Mouse (Mus musculus): ENCODE results near the gene Lgals3bp. TPM values are rescaled to one million over a fixed set of nuclear protein-coding genes. Genes with fewer than 3 reads are reported as not detected.
A peak's percentile ranks its signal among the peaks of the same experiment; 100 is the strongest.

Gene Lgals3bp
- polyA plus RNA-seq, 1 experiment, result 7.0 TPM

- DNase-seq (ENCODE audit: low read depth), result no peak
- TF ChIP-seq CTCF (IDR thresholded peaks at IDR 0.05; ENCODE audit: borderline replicate concordance, extremely low read depth, insufficient read depth, insufficient read length), result no peak
- no peak for TF ChIP-seq POLR2A (IDR thresholded peaks at IDR 0.05; ENCODE audit: borderline replicate concordance, extremely low read depth, insufficient read depth, insufficient read length, poor library complexity, severe bottlenecking)
These were observed 46.3 kb downstream of the Lgals3bp start, which contains the start of gene Timp2 for GRCm38 (mm10) chr11:118355640-118356039. Timp2 (minus strand) TSS chr11:118355740.

DNA sequence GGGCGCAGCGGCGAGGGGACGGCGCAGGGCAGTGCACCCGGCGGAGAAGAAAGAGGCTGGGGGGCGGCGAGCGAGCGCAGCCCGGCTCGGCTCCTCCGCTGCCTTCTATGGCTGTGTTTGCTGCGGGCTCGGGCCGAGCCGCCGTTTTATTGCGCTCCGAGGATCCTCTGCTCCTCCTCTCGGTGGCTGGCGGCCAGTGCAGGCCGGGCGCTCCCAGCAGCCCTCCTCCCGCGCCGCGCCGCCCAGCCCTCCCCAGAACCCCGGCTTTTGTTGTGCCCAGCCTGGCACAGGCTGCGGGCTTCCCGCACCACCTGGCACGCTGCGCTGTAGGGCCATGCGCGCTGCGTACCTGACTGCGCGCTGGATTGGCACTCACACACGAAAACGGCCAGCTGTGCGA, 46.7 kb downstream of the Lgals3bp start:
- peak; percentile 96 for DNase-seq (ENCODE audit: low read depth)
- TF ChIP-seq POLR2A (IDR thresholded peaks at IDR 0.05; ENCODE audit: borderline replicate concordance, extremely low read depth, insufficient read depth, insufficient read length, poor library complexity, severe bottlenecking), result peak; percentile 91
- TF ChIP-seq CTCF (IDR thresholded peaks at IDR 0.05; ENCODE audit: borderline replicate concordance, extremely low read depth, insufficient read depth, insufficient read length), result peak; percentile 70

- no peak for TF ChIP-seq POLR2A (IDR thresholded peaks at IDR 0.05; ENCODE audit: borderline replicate concordance, extremely low read depth, insufficient read depth, insufficient read length, poor library complexity, severe bottlenecking)
- TF ChIP-seq CTCF (IDR thresholded peaks at IDR 0.05; ENCODE audit: borderline replicate concordance, extremely low read depth, insufficient read depth, insufficient read length), result no peak
- peak; percentile 58 for DNase-seq (ENCODE audit: low read depth)
These were observed 47.2 kb downstream of the Lgals3bp start for GRCm38 (mm10) chr11:118354636-118355191.

DNA sequence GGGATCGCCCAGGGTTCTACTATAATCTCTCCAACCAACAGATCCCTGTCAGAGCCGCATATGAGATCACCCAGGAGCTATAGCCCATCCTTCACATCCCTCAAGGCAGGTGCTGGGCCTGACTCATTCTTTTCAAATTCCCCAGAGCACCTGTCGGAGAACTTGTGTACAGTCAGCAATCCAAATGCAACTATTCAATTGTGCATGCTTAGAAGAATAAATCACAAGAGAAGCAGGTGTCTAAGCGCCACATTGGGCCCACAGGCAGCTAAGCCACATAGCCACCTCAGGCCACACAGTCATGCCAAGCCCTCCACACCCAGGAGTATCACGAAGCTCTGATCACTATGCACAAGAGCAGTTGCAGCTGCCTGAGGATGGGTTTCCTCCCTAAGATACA, 52.4 kb downstream of the Lgals3bp start:
- no peak for DNase-seq (ENCODE audit: low read depth)
- no peak for TF ChIP-seq CTCF (IDR thresholded peaks at IDR 0.05; ENCODE audit: borderline replicate concordance, extremely low read depth, insufficient read depth, insufficient read length)
- no peak for TF ChIP-seq POLR2A (IDR thresholded peaks at IDR 0.05; ENCODE audit: borderline replicate concordance, extremely low read depth, insufficient read depth, insufficient read length, poor library complexity, severe bottlenecking)

- TF ChIP-seq CTCF (IDR thresholded peaks at IDR 0.05; ENCODE audit: borderline replicate concordance, extremely low read depth, insufficient read depth, insufficient read length) (no peak), POLR2A (IDR thresholded peaks at IDR 0.05; ENCODE audit: borderline replicate concordance, extremely low read depth, insufficient read depth, insufficient read length, poor library complexity, severe bottlenecking) (no peak)
- no peak for DNase-seq (ENCODE audit: low read depth)
These were observed 53.0 kb downstream of the Lgals3bp start for GRCm38 (mm10) chr11:118348877-118349276.

DNA sequence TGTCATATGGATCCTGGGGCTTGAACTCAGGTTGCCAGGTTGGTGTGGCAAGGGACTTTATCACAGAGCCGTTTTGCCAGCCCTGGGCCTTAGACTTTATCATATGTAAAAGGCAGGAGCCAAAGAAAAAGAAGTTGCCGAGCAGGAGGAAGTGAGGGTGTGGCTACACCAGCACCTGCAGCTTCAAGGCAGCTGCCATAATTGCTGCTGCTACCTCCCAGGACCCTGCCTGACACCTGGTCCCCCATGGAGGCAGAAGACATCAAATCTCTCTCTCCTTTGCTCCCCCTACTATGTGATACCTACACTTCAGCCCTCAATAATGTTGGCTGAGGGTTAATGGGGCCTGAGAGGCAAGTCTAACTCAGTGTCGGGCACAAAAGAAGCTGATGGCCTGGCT, 53.5 kb downstream of the Lgals3bp start:
- TF ChIP-seq POLR2A (IDR thresholded peaks at IDR 0.05; ENCODE audit: borderline replicate concordance, extremely low read depth, insufficient read depth, insufficient read length, poor library complexity, severe bottlenecking), result no peak
- TF ChIP-seq CTCF (IDR thresholded peaks at IDR 0.05; ENCODE audit: borderline replicate concordance, extremely low read depth, insufficient read depth, insufficient read length), result no peak
- no peak for DNase-seq (ENCODE audit: low read depth)

GRCm38 (mm10) chr11:118347911-118348310, 54.0 kb downstream of the Lgals3bp start:
- no peak for TF ChIP-seq CTCF (IDR thresholded peaks at IDR 0.05; ENCODE audit: borderline replicate concordance, extremely low read depth, insufficient read depth, insufficient read length)
- TF ChIP-seq POLR2A (IDR thresholded peaks at IDR 0.05; ENCODE audit: borderline replicate concordance, extremely low read depth, insufficient read depth, insufficient read length, poor library complexity, severe bottlenecking), result no peak
- DNase-seq (ENCODE audit: low read depth), result no peak

DNA sequence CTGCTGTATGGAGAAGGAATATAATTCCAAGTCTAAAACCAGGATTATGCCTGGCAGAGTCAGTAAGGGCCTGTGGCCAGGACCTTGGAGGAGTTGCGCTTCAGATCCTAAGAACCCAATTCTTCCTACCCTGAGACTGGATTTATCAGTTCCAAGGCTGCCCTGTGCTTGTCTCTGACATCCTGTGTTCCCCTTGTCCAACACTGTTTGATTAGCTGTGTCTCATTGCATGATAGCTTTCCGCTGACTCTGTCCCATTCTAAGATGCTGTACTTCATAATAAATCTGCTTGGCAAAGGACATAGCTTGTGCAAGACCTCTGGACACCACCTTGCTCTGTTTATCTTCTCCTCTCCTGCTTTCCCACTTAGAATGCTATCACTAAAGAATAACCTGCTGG, 54.5 kb downstream of the Lgals3bp start:
- TF ChIP-seq POLR2A (IDR thresholded peaks at IDR 0.05; ENCODE audit: borderline replicate concordance, extremely low read depth, insufficient read depth, insufficient read length, poor library complexity, severe bottlenecking) (no peak), CTCF (IDR thresholded peaks at IDR 0.05; ENCODE audit: borderline replicate concordance, extremely low read depth, insufficient read depth, insufficient read length) (no peak)
- no peak for DNase-seq (ENCODE audit: low read depth)

- TF ChIP-seq CTCF (IDR thresholded peaks at IDR 0.05; ENCODE audit: borderline replicate concordance, extremely low read depth, insufficient read depth, insufficient read length), result no peak; the same call in 1 of the 2 replicates
- DNase-seq (ENCODE audit: low read depth), result peak; percentile 39
These were observed 55.3 kb downstream of the Lgals3bp start for GRCm38 (mm10) chr11:118346395-118347096.

DNA sequence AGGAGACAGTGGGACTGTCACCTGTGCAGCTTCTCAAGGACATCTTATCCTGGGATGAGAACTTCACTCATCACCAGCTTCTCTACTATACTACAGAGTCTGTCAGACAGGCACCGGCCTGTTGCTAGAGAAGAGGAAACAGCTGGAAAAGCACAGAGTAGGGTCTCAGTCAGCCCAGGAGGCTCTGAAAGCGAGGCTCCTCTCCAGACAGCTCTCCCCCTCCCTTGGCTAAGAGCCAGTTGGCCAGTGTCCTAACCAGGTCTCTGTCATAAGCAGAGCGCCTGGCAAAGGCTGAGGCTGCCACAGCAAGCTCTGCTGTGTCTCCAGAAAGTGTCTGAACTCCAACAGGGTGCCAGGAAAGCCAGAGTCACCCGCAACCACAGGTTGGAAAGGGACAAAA, 56.2 kb downstream of the Lgals3bp start:
- DNase-seq (ENCODE audit: low read depth), result peak; percentile 85
- TF ChIP-seq POLR2A (IDR thresholded peaks at IDR 0.05; ENCODE audit: borderline replicate concordance, extremely low read depth, insufficient read depth, insufficient read length, poor library complexity, severe bottlenecking), result no peak
- no peak for TF ChIP-seq CTCF (IDR thresholded peaks at IDR 0.05; ENCODE audit: borderline replicate concordance, extremely low read depth, insufficient read depth, insufficient read length)

- DNase-seq (ENCODE audit: low read depth), result no peak
- TF ChIP-seq CTCF (IDR thresholded peaks at IDR 0.05; ENCODE audit: borderline replicate concordance, extremely low read depth, insufficient read depth, insufficient read length) (no peak), POLR2A (IDR thresholded peaks at IDR 0.05; ENCODE audit: borderline replicate concordance, extremely low read depth, insufficient read depth, insufficient read length, poor library complexity, severe bottlenecking) (no peak)
These were observed 58.3 kb downstream of the Lgals3bp start for GRCm38 (mm10) chr11:118343629-118344028.

Other genes with a start within 250 kb of the Lgals3bp start
- gene Cyth1, start 153.5 kb downstream of the Lgals3bp start, polyA plus RNA-seq (2012; rRNA removed), result 35.9 and 36.8 TPM in 2 replicates
- gene Usp36, start 111.8 kb downstream of the Lgals3bp start, polyA plus RNA-seq (2012; rRNA removed), result 20.0 and 23.4 TPM in 2 replicates
- 0.10 and 0.45 TPM in 2 replicates for gene Cep295nl, start 59.6 kb downstream of the Lgals3bp start, polyA plus RNA-seq (2012; rRNA removed)
- gene Timp2, start 46.4 kb downstream of the Lgals3bp start, polyA plus RNA-seq (2012; rRNA removed), result 77.6 and 95.4 TPM in 2 replicates
- gene Cant1, start 17.0 kb upstream of the Lgals3bp start, polyA plus RNA-seq (2012; rRNA removed), result 38.8 and 45.7 TPM in 2 replicates
- 4.6 and 5.9 TPM in 2 replicates for gene C1qtnf1, start 26.1 kb upstream of the Lgals3bp start, polyA plus RNA-seq (2012; rRNA removed)
- gene Engase, start 74.7 kb upstream of the Lgals3bp start, polyA plus RNA-seq (2012; rRNA removed), result 7.4 and 8.1 TPM in 2 replicates

Measured in brain, embryonic 14.5 days (tissue).